Mouse (Mus musculus) spleen, adult 18-20 months (tissue): ENCODE data around the gene Nptxr.

Experiments used
- DNase-seq, 2 experiments: peaks; one replicate each; pipeline ENCODE4 v3.0.0; 2022; ENCODE audit warnings: mixed read lengths in 2 of 2

Nptxr gene

DNA sequence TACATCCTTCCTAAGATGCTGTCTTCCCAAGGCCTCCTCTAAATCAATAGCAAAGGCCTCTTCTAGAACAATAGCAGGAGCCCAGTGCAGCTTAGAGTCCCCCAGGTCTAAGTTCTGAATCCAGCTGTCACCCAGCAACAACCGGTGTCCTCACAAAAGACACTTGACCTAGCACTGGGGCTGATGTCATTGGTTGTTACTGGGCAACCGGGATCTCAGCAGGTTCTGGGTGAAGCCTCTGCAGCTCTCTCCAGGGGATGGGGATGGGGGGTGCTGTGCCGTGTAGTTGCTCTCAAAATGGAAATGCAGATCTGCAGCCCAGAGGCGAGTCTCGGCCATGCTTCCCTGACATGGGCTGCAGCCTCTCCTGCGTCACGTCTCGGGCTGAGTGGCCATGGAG lies 16.8 kb downstream of the Nptxr start:
- no peak for DNase-seq

DNA sequence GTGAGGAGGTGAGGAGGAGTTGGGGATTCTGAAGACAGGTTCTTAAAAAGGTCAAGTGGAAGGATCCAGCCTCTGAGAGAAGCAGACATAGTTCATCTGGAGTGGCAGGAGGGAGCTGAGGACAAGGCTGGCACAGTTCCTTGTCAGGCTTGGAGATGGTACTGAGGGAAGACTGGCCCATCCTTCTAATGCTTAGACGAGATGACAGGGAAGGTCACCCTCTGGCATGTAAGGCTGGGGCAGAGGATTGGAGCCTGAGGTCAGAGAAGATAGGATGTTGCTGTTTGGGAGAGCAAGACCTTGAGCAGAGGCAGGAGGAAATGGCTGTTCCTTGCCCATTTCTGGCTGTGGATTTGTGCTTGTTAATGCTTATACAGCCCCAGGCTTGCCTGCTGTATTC lies 19.5 kb downstream of the Nptxr start:
- no peak for DNase-seq

DNA sequence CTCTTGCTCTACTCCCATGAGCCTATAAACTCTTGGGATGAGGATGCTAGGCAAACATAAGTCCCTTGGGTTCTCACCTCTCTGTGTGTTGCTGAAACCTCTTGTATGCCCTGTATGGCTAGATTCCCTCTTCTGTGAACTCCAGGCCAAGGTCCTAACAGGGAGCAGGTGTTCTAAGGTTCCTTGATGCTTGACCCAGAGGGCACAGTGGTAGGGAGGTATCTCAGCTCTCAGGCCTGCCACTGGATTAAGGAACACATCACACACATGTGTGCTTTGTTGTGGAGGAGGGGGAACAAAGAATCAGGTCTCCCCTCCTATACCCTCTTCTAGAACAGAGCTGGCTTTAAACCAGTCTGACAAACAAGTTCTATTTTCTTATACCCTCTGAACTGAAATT lies 26.8 kb downstream of the Nptxr start, which contains the start of gene Dnal4:
Gene Dnal4, minus strand, starts transcription at position 101 of the 400 bp plus-strand sequence.
- no peak for DNase-seq

DNA sequence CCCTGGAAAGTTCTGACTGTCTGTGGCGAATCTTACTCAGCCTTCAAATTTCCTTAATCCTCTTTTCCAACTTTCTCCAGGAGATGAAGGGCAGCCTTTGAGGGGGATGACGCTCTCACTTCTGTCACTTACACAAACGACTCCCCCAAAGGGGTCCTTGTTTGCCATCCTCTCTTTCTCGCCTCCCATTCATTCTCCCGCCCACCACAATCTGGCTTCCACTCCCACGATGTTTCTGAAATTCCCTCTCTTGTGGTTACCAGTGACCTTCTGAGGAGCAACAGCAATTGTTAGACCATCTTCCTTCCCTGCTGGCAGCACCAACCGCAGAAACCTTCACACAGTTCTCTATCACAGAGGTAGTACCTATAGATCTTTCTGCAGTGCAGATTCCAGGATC lies 28.9 kb downstream of the Nptxr start:
- no peak for DNase-seq

GRCm38 (mm10) chr15:79774117-79775027 lies 30.2 kb downstream of the Nptxr start:
- peak; percentile 93 to 94 for DNase-seq

GRCm38 (mm10) chr15:79770629-79771240 lies 33.8 kb downstream of the Nptxr start:
- no peak for DNase-seq

DNA sequence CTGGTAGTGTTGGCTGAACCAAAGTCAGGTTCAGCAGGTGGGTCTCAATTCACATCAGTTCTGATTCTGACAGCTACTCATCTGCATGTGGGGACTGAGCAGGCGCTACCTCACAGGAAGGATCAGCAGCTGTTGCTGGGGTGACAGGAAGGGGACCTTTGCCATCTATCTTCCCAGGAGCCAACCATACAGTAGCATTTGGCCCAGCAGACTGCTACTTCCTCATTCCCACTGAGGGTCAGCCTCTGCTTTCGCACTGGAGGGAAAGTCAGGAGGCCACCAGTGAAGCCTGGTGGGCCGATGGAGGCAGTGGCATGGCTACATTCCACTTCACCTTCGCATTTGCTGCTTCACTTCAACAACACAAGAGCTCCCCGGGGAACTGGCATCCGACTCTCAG lies 36.3 kb downstream of the Nptxr start:
- no peak for DNase-seq

DNA sequence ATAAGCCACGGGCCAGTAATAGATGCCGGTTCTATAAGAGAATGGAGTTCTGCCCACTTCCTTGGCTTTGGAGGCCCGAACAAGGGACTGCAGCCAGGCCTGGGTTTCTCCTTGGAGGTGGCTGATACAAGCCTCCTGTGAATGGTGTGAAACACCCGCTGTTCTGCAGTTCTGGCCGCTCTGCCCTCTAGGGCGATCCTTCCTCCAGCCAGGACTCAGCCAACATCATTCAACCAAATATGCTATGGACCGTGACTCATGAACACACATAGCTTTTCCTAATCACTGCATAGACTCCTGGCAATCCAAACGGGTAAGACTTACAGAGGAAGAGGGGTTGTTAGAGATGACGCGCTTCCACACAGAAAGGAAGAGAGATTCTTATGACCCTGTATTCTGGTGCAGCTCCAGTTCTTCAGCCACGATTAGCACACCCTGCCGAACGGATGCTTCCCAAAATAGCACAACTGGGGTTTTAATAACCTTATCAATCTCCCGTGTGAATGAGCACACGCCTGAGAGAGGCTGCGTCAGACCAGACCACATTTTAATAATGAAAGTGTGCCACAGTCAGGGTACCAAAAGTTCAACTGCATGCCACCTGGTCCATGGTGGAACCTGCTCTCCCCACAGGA lies 37.1 kb downstream of the Nptxr start:
- no peak for DNase-seq

- DNase-seq, result no peak
These were observed 37.9 kb downstream of the Nptxr start for GRCm38 (mm10) chr15:79766586-79767071.

GRCm38 (mm10) chr15:79766168-79766567 lies 38.4 kb downstream of the Nptxr start:
- no peak for DNase-seq

DNA sequence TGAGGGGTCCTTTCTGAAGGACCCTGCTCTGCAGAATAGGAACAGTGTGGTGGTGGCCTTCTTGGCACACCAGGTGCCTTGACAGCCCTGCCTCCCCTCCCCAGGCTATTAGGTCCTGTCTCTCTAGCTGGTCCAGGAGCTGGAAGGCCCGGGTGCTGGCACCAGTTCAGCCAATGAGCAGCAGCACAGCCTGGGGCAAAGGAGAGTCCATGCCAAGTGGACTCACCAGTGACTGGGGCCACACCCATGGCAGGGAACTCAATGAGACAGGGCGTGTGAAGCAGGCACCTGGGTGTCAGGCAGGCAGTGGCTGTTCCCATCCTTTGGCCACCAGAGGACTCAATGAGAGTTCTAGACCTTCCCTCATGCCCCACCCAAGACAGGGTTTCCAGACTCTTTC lies 39.2 kb downstream of the Nptxr start:
- no peak for DNase-seq

DNA sequence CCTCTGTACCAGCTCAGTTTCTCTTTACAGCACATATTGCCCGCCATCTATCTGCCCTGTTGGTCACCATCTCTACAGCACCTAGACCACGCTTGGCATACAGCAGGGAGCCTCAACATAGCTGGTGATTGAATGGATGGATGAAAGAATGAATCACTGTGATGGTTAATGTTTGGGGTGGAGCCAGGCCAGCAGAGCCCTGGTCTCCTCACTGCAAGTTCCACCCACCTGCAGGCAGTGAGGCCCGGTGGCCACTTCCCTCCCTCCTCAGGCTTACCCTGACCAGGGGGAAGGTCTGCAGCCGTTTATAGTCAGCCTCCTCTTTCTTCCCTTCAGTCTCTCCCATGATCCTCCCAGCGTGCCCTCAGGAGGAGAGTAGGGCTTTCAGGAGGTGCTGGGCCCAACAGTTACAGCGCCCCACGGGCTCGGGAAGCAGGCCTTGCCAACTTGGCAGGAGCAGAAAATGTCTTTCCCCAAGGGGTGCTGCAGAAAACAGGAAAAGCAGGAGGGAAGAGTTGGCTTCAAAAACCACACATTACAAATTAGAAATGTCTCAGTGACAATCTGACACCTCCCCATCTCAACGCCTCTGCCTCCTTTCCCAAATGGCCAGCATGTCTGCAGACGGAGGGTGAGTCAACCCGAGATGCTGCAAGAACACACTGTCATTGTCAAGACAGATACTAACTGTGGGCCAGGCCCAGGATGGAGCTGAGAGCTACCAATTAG lies 39.9 kb downstream of the Nptxr start:
- no peak for DNase-seq

GRCm38 (mm10) chr15:79763601-79764246 lies 40.8 kb downstream of the Nptxr start:
- DNase-seq, result no peak

GRCm38 (mm10) chr15:79763001-79763400 lies 41.6 kb downstream of the Nptxr start:
- DNase-seq, result no peak

DNA sequence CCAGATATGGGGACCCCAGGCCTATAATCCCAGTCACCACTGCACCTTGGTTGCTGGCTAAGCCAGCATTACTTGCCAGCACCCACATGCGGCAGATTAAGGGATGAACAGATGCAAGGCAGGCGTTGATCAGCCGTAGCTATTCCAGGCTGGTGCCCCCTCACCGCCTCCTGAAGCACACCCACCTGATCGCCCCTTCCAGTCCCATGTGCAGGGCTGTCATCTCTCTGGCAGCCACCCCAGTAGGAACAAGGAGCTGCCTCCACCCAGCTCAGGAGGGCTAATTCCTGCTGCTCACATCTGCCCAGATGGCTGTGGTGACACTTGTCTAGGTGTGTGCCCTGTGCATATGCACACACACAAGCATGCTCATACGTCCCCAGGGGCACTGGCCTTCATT lies 43.6 kb downstream of the Nptxr start:
- DNase-seq, result no peak

DNA sequence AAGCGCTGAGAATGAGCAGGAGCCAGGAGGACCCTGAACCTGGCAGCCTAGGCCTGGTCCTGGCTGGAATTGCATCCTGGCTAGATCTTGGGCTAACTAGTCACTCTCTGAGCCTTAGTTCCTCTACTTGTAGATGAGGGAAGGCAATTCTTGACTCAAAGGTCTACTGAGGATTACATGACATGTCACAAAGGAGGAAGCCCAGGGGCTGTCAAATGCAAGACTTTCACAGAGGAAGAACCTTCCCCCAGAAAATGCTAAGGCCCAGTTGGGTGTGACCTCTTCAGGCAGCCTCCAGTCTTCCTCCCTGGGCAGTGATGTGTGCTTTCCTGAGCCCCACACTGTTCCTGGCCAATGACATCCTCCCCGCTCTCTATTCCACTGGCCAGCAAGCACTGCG lies 47.4 kb downstream of the Nptxr start:
- no peak for DNase-seq

GRCm38 (mm10) chr15:79755977-79756625 lies 48.5 kb downstream of the Nptxr start:
- no peak for DNase-seq

DNA sequence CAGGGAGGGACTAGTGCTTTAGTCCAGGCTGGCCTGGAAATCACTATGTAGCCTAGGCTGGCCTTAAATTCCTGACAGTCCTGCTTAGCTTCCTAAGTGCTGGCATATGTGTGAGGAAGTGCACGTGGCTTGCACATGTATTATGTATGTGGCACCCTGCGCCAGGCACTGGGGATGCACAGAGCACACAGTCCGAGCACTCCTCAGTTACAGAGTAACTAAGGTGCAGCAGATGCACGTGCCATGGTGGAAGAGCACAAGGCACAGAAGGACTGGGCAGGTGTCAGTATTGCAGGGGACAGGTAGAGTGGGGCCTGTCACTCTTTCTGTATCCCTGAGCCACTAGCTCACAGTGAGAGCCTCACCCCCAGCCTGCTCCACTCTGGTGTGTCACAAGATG lies 49.4 kb downstream of the Nptxr start:
- no peak for DNase-seq

DNA sequence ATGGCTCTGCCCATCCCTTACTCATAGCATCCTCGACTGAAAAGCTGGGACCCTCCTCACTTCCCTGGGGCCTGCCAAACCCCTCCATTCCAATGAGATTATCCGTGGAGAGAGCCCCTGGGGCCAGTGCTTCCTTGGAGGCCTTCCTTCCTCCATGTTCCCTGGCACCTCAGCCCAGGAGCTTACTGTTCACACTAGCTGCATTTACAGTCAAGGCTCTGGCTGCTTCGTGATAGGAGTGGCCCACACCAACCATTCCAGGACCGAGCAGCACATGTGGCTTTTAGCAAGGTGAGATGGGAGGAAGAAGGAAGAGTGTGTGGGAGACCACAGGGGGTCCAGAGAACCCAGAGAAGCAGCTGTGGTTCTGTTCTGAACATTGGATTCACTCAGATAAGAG lies 50.7 kb downstream of the Nptxr start:
- no peak for DNase-seq

DNA sequence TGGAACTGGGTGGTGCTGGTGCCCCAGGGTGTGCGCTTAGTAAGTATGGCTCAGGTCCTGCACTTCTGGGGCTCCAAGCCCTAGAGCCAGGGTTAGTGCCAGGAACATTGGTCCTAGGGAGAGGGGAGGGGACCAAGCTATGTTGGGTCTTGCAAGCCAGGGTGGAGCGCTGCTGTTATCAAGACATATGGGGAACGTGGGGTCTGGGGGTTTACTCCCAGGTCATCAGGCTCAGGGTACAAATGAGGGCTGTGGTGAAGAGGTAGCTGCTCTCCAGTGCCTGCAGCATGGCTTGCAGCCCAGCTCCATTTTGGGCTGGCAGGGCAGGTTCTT lies 51.2 kb downstream of the Nptxr start:
- no peak for DNase-seq

- peak; percentile 57 to 74 for DNase-seq
These were observed 51.7 kb downstream of the Nptxr start for GRCm38 (mm10) chr15:79752742-79753419.
